Mouse (Mus musculus): Measurements from ENCODE around the gene Cdca7l. TPM values are rescaled to one million over a fixed set of nuclear protein-coding genes. Genes with fewer than 3 reads are reported as not detected.
"Not testable (repeated sequence)": the region's sequence is repeated elsewhere in the genome, so short reads cannot be mapped to it uniquely, and the experiment has no call there.

Cdca7l gene
- 37.6 and 41.6 TPM in 2 replicates for polyA plus RNA-seq (2016; fragmentation: Nextera tagmentation; extraction: Ambion mirVana)

GRCm38 (mm10) chr12:117803989-117804388, at the start of gene Cdca7l:
Gene Cdca7l (plus strand): TSS chr12:117804289.
- 90% methylated on average over 1 of the region's 6 CpGs for WGBS
- not testable (repeated sequence) for H3K4me3 ChIP-seq (replicated peaks); H3K27me3 ChIP-seq; H3K27ac ChIP-seq; H3K36me3 ChIP-seq (replicated peaks); ATAC-seq (ENCODE audit: low FRiP score); H3K9ac ChIP-seq; H3K9me3 ChIP-seq; H3K4me2 ChIP-seq
- H3K4me1 ChIP-seq, result peaks cover 36% of the 10 kb centered on the region

- WGBS, result 77% methylated on average over 7 of the region's 7 CpGs
- no peaks in the 10 kb centered on the region; the same call in 1 of the 2 replicates for H3K36me3 ChIP-seq (replicated peaks)
These were observed 48.1 kb upstream of the Cdca7l start for GRCm38 (mm10) chr12:117756010-117756409.

GRCm38 (mm10) chr12:117760373-117760772, 43.7 kb upstream of the Cdca7l start:
- Histone ChIP-seq H3K27me3 (0 out of 2 replicates have a peak, but pooled peaks cover 4% of the 10 kb centered on the region), H3K4me2 (no peak overlapping the region), H3K4me3 (replicated peaks) (no peak overlapping the region), H3K27ac (no peak overlapping the region), H3K36me3 (replicated peaks) (no peaks in the 10 kb centered on the region; the same call in 1 of the 2 replicates), H3K4me1 (peaks cover 5% of the 10 kb centered on the region), H3K9ac (no peak overlapping the region), H3K9me3 (no peaks in the 10 kb centered on the region)
- ATAC-seq (ENCODE audit: low FRiP score), result no peak
- 82% methylated on average over 5 of the region's 5 CpGs for WGBS

More at GRCm38 (mm10) chr12:117756010-117756409, 48.1 kb upstream of the Cdca7l start:
- no peak for ATAC-seq (ENCODE audit: low FRiP score)
- no peak overlapping the region for H3K9ac ChIP-seq
- no peaks in the 10 kb centered on the region for H3K9me3 ChIP-seq
- H3K27me3 ChIP-seq, result peaks cover 8% of the 10 kb centered on the region; the same call in 1 of the 2 replicates
- peaks cover 18% of the 10 kb centered on the region for H3K4me1 ChIP-seq
- H3K4me3 ChIP-seq (replicated peaks), result no peak overlapping the region
- no peak overlapping the region for H3K4me2 ChIP-seq
- H3K27ac ChIP-seq, result no peak overlapping the region

GRCm38 (mm10) chr12:117760846-117761245, 43.2 kb upstream of the Cdca7l start:
- Histone ChIP-seq H3K27ac (no peak overlapping the region), H3K36me3 (replicated peaks) (no peaks in the 10 kb centered on the region; the same call in 1 of the 2 replicates), H3K9ac (no peak overlapping the region), H3K9me3 (no peaks in the 10 kb centered on the region), H3K27me3 (0 out of 2 replicates have a peak, but pooled peaks cover 4% of the 10 kb centered on the region), H3K4me1 (peaks cover 5% of the 10 kb centered on the region), H3K4me2 (no peak overlapping the region), H3K4me3 (replicated peaks) (no peak overlapping the region)
- no peak for ATAC-seq (ENCODE audit: low FRiP score)

- no peak for ATAC-seq (ENCODE audit: low FRiP score)
- no peaks in the 10 kb centered on the region; the same call in 1 of the 2 replicates for H3K36me3 ChIP-seq (replicated peaks)
- WGBS, result 55% methylated on average over 1 of the region's 1 CpGs
These were observed 42.4 kb upstream of the Cdca7l start for GRCm38 (mm10) chr12:117761698-117762097.

GRCm38 (mm10) chr12:117763247-117763646, 40.8 kb upstream of the Cdca7l start:
- H3K9ac ChIP-seq, result no peak overlapping the region
- H3K9me3 ChIP-seq, result no peaks in the 10 kb centered on the region
- peaks cover 11% of the 10 kb centered on the region; the same call in 1 of the 2 replicates for H3K27me3 ChIP-seq
- no peak overlapping the region for H3K27ac ChIP-seq
- peaks cover 5% of the 10 kb centered on the region for H3K4me1 ChIP-seq
- ATAC-seq (ENCODE audit: low FRiP score), result no peak
- H3K4me3 ChIP-seq (replicated peaks), result no peak overlapping the region
- 81% methylated on average over 3 of the region's 3 CpGs for WGBS
- no peaks in the 10 kb centered on the region for H3K36me3 ChIP-seq (replicated peaks)
- no peak overlapping the region for H3K4me2 ChIP-seq

More at GRCm38 (mm10) chr12:117761698-117762097, 42.4 kb upstream of the Cdca7l start:
- Histone ChIP-seq H3K27ac (no peak overlapping the region), H3K4me3 (replicated peaks) (no peak overlapping the region), H3K9me3 (no peaks in the 10 kb centered on the region), H3K4me2 (no peak overlapping the region), H3K27me3 (peaks cover 11% of the 10 kb centered on the region; the same call in 1 of the 2 replicates), H3K9ac (no peak overlapping the region), H3K4me1 (peaks cover 5% of the 10 kb centered on the region)

GRCm38 (mm10) chr12:117764839-117765238, 39.2 kb upstream of the Cdca7l start:
- peak; percentile 54 for ATAC-seq (ENCODE audit: low FRiP score)
- Histone ChIP-seq H3K9ac (no peak overlapping the region), H3K9me3 (no peaks in the 10 kb centered on the region), H3K4me3 (replicated peaks) (no peak overlapping the region), H3K4me2 (no peak overlapping the region), H3K4me1 (peaks cover 5% of the 10 kb centered on the region), H3K27me3 (peaks cover 10% of the 10 kb centered on the region; the same call in 1 of the 2 replicates), H3K36me3 (replicated peaks) (no peaks in the 10 kb centered on the region), H3K27ac (no peak overlapping the region)
- 7% methylated on average over 7 of the region's 7 CpGs for WGBS

- Histone ChIP-seq H3K9me3 (no peaks in the 10 kb centered on the region), H3K4me1 (no peaks in the 10 kb centered on the region)
- no peak; the same call in 1 of the 2 replicates for ATAC-seq (ENCODE audit: low FRiP score)
These were observed 35.0 kb upstream of the Cdca7l start for GRCm38 (mm10) chr12:117769113-117769512.

GRCm38 (mm10) chr12:117770211-117770610, 33.9 kb upstream of the Cdca7l start:
- Histone ChIP-seq H3K4me3 (replicated peaks) (no peak overlapping the region), H3K4me2 (no peak overlapping the region), H3K27me3 (peaks cover 25% of the 10 kb centered on the region), H3K27ac (no peak overlapping the region), H3K36me3 (replicated peaks) (no peaks in the 10 kb centered on the region), H3K9me3 (no peaks in the 10 kb centered on the region), H3K4me1 (no peaks in the 10 kb centered on the region), H3K9ac (no peak overlapping the region)
- ATAC-seq (ENCODE audit: low FRiP score), result no peak
- 44% methylated on average over 2 of the region's 2 CpGs for WGBS

More at GRCm38 (mm10) chr12:117769113-117769512, 35.0 kb upstream of the Cdca7l start:
- H3K4me2 ChIP-seq, result no peak overlapping the region
- H3K27ac ChIP-seq, result no peak overlapping the region
- H3K36me3 ChIP-seq (replicated peaks), result no peaks in the 10 kb centered on the region
- WGBS, result 8% methylated on average over 5 of the region's 5 CpGs
- peaks cover 25% of the 10 kb centered on the region for H3K27me3 ChIP-seq
- no peak overlapping the region for H3K9ac ChIP-seq
- H3K4me3 ChIP-seq (replicated peaks), result no peak overlapping the region

- peaks cover 22% of the 10 kb centered on the region for H3K27me3 ChIP-seq
- ATAC-seq (ENCODE audit: low FRiP score), result no peak
- no peaks in the 10 kb centered on the region for H3K9me3 ChIP-seq
- no peak overlapping the region for H3K27ac ChIP-seq
- no peaks in the 10 kb centered on the region for H3K36me3 ChIP-seq (replicated peaks)
- H3K4me3 ChIP-seq (replicated peaks), result no peak overlapping the region
- no peak overlapping the region for H3K4me2 ChIP-seq
- 85% methylated on average over 4 of the region's 4 CpGs for WGBS
- H3K4me1 ChIP-seq, result no peaks in the 10 kb centered on the region
- H3K9ac ChIP-seq, result no peak overlapping the region
These were observed 32.9 kb upstream of the Cdca7l start for GRCm38 (mm10) chr12:117771156-117771555.

- Histone ChIP-seq H3K27ac (no peak overlapping the region), H3K36me3 (replicated peaks) (no peaks in the 10 kb centered on the region), H3K9ac (no peak overlapping the region), H3K27me3 (peaks cover 18% of the 10 kb centered on the region), H3K4me2 (no peak overlapping the region), H3K4me3 (replicated peaks) (no peak overlapping the region), H3K9me3 (no peaks in the 10 kb centered on the region), H3K4me1 (no peaks in the 10 kb centered on the region)
- WGBS, result 3% methylated on average over 2 of the region's 2 CpGs
- ATAC-seq (ENCODE audit: low FRiP score), result no peak
These were observed 31.5 kb upstream of the Cdca7l start for GRCm38 (mm10) chr12:117772638-117773037.

- 59% methylated on average over 5 of the region's 5 CpGs for WGBS
- Histone ChIP-seq H3K9me3 (no peaks in the 10 kb centered on the region), H3K27me3 (peaks cover 4% of the 10 kb centered on the region; the same call in 1 of the 2 replicates), H3K4me2 (no peak overlapping the region), H3K27ac (no peak overlapping the region), H3K4me3 (replicated peaks) (no peak overlapping the region), H3K36me3 (replicated peaks) (no peaks in the 10 kb centered on the region), H3K9ac (no peak overlapping the region), H3K4me1 (no peaks in the 10 kb centered on the region)
- ATAC-seq (ENCODE audit: low FRiP score), result no peak
These were observed 27.2 kb upstream of the Cdca7l start for GRCm38 (mm10) chr12:117776841-117777240.

- no peak overlapping the region for H3K4me2 ChIP-seq
- WGBS, result 49% methylated on average over 2 of the region's 2 CpGs
- no peak overlapping the region for H3K9ac ChIP-seq
- H3K36me3 ChIP-seq (replicated peaks), result no peaks in the 10 kb centered on the region
- H3K4me1 ChIP-seq, result peaks cover 7% of the 10 kb centered on the region
- H3K27me3 ChIP-seq, result peaks cover 4% of the 10 kb centered on the region; the same call in 1 of the 2 replicates
- no peak overlapping the region for H3K27ac ChIP-seq
- H3K9me3 ChIP-seq, result no peaks in the 10 kb centered on the region
- no peak overlapping the region for H3K4me3 ChIP-seq (replicated peaks)
- no peak for ATAC-seq (ENCODE audit: low FRiP score)
These were observed 22.7 kb upstream of the Cdca7l start for GRCm38 (mm10) chr12:117781360-117781759.
